Mouse (Mus musculus): ENCODE data around the gene B4galt5.

The B4galt5 gene

GRCm38 (mm10) chr2:167278751-167279526 lies 70.0 kb downstream of the B4galt5 start:
- no peak for DNase-seq (ENCODE audit: low read depth, low spot score)

- no peak for DNase-seq (ENCODE audit: low read depth, low spot score)
These were observed 71.0 kb downstream of the B4galt5 start for GRCm38 (mm10) chr2:167278011-167278410.

- DNase-seq (ENCODE audit: low read depth, low spot score), result no peak
These were observed 72.0 kb downstream of the B4galt5 start for GRCm38 (mm10) chr2:167277026-167277425.

- no peak for DNase-seq (ENCODE audit: low read depth, low spot score)
These were observed 73.1 kb downstream of the B4galt5 start for GRCm38 (mm10) chr2:167275856-167276255.

GRCm38 (mm10) chr2:167274713-167275465 lies 74.1 kb downstream of the B4galt5 start:
- DNase-seq (ENCODE audit: low read depth, low spot score), result no peak

GRCm38 (mm10) chr2:167273206-167273740 lies 75.7 kb downstream of the B4galt5 start:
- DNase-seq (ENCODE audit: low read depth, low spot score), result no peak

- no peak for DNase-seq (ENCODE audit: low read depth, low spot score)
These were observed 76.3 kb downstream of the B4galt5 start for GRCm38 (mm10) chr2:167272706-167273105.

GRCm38 (mm10) chr2:167271121-167271521 lies 77.9 kb downstream of the B4galt5 start:
- no peak for DNase-seq (ENCODE audit: low read depth, low spot score)

GRCm38 (mm10) chr2:167270496-167270895 lies 78.5 kb downstream of the B4galt5 start:
- no peak for DNase-seq (ENCODE audit: low read depth, low spot score)

GRCm38 (mm10) chr2:167268721-167269120 lies 80.3 kb downstream of the B4galt5 start:
- no peak for DNase-seq (ENCODE audit: low read depth, low spot score)

- DNase-seq (ENCODE audit: low read depth, low spot score), result no peak
These were observed 80.6 kb downstream of the B4galt5 start for GRCm38 (mm10) chr2:167268411-167268690.

GRCm38 (mm10) chr2:167267531-167268410 lies 81.2 kb downstream of the B4galt5 start:
- no peak for DNase-seq (ENCODE audit: low read depth, low spot score)

- DNase-seq (ENCODE audit: low read depth, low spot score), result no peak
These were observed 82.8 kb downstream of the B4galt5 start for GRCm38 (mm10) chr2:167266231-167266630.

GRCm38 (mm10) chr2:167265806-167266205 lies 83.2 kb downstream of the B4galt5 start:
- DNase-seq (ENCODE audit: low read depth, low spot score), result no peak

- no peak for DNase-seq (ENCODE audit: low read depth, low spot score)
These were observed 84.0 kb downstream of the B4galt5 start for GRCm38 (mm10) chr2:167265021-167265420.

- DNase-seq (ENCODE audit: low read depth, low spot score), result no peak
These were observed 85.1 kb downstream of the B4galt5 start for GRCm38 (mm10) chr2:167263931-167264330.

- DNase-seq (ENCODE audit: low read depth, low spot score), result no peak
These were observed 85.8 kb downstream of the B4galt5 start for GRCm38 (mm10) chr2:167263040-167263810.

GRCm38 (mm10) chr2:167262433-167262832 lies 86.5 kb downstream of the B4galt5 start:
- DNase-seq (ENCODE audit: low read depth, low spot score), result no peak

GRCm38 (mm10) chr2:167261106-167261505 lies 87.9 kb downstream of the B4galt5 start:
- no peak for DNase-seq (ENCODE audit: low read depth, low spot score)

GRCm38 (mm10) chr2:167257790-167258189 lies 91.2 kb downstream of the B4galt5 start:
- no peak for DNase-seq (ENCODE audit: low read depth, low spot score)

GRCm38 (mm10) chr2:167254808-167255207 lies 94.2 kb downstream of the B4galt5 start:
- DNase-seq (ENCODE audit: low read depth, low spot score), result no peak

All from c-Kit-negative CD71-positive TER-119-positive erythroid progenitor cells, embryonic 14.5 days (primary cell).